Mouse (Mus musculus): ENCODE results near the gene Mcat. TPM values are rescaled to one million over a fixed set of nuclear protein-coding genes. Genes with fewer than 3 reads are reported as not detected.

Gene Mcat
- total RNA-seq, 4 experiments from 2014 or later = 38.4 to 51.7 (median 43.9) TPM

- no peak for DNase-seq
Measured at GRCm38 (mm10) chr15:83534960-83535889, 28.4 kb downstream of the Mcat start.

- DNase-seq = no peak
Measured at GRCm38 (mm10) chr15:83532606-83533005, 31.0 kb downstream of the Mcat start.

- DNase-seq = no peak
Measured at GRCm38 (mm10) chr15:83531961-83532469, 31.6 kb downstream of the Mcat start.

GRCm38 (mm10) chr15:83530688-83531087 lies 32.9 kb downstream of the Mcat start:
- no peak for DNase-seq

GRCm38 (mm10) chr15:83530233-83530632 lies 33.4 kb downstream of the Mcat start:
- DNase-seq = no peak

DNA sequence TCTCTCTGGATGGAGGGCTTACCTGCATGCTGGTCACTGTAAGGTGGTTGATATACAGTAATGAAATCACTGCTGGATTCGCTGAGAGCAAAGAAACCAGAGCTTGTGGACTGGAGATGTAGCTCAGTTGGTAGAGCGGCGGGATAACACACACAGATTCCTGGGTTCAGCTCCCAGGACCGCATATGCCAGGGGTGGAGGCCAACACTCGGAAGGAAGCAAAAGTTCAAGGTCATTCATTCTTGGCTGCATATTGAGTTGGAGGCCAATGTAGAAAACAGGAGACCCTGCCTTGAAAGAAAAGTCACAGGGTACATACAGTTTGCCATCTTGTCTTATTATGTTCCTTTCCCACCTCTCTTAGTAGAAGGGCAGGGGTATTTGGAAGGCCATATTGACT lies 33.8 kb downstream of the Mcat start:
- DNase-seq = no peak

GRCm38 (mm10) chr15:83528892-83529291 lies 34.7 kb downstream of the Mcat start:
- no peak for DNase-seq

DNA sequence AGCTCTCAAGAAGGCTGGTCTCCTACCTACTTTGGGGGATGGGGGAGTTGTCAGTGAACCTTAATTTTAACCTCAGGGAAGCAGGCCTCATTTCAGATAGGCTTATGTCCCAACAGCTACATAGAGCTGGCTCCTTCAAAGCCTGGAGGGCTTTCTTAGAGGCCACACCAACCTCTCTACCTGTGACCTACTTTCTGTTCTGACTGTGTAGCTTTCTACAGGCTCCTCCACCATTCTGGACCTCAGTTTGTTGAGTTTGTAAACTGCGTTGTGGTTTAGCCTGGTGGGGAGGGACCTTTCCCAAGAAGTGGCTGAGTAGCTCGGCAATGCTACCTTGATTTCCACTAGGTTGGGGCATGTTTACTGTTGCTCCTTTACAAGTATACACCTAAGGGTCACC lies 35.8 kb downstream of the Mcat start:
- DNase-seq = no peak

DNA sequence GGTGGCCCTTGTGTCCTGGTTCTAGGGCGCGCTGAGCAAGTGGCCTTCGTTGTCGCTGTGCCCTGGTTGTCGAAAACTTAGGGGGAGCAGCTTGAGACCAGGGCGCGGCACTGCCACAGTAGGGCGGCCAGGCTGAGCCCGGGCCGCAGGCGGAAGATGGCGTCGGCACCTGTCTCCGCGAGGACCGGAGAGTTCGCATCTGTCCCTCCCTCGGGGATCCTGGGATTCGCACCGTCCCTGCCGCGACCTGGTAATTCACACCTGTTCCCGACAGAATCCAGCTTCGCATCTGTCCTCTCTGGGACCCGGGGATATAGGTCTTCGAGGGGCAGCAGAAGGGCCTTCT lies 36.5 kb downstream of the Mcat start:
- no peak for DNase-seq

DNA sequence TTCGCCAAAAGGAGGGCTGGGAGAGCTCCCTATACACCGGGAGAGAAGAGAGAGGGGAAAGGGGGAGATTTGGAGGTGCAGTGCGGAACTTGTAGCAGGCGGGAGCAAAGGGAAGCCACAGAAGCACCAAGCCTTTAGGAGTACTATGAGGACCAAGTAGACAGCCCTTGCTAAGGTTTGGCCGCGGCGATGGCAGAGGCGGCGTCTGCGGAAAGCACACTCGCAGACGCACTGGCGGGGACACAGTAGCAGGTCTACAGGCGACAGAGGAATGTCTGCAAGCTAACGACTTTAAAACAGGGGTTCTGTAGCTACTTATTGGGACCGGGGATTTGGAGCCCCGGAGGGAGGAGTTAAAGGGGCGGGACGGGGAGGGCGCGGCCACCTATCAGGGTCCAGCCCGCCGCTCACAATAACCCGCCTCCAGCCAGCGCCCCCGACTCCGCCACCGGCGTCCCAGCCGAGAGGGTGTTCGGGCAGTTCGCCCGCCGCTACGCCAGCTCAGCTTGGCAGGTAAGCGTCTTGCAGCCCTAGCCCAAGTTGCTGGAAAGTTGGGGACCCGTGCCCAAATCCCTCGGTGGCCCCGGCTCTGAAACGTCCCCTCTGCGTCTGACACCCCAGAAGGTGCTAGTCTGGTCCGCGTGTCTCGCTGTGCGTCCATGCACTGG lies 37.0 kb downstream of the Mcat start, which contains the start of gene Bik:
Gene Bik, plus strand, starts transcription at position 439 of the 668 bp plus-strand sequence.
- DNase-seq = peak; percentile 41

DNA sequence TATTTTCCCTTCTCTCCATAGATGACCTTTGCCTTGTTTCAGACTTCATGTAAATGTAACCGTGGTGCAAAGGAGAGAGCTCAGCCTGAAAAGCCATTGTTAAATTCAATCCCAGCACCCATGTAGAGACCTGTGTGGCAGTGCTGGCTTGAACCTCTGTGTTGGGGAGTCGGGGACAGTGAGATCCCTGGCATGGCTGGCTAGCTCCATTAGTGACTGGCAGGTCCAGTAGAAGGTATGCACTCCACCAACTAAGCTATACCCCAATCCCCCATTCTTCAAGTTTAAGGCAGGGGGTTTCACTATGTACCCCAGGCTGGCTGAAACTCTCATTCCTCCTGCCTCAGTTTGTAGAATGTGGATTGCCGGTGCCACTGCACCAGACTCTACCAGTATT lies 39.3 kb downstream of the Mcat start:
- DNase-seq = no peak

GRCm38 (mm10) chr15:83523638-83524332 lies 39.8 kb downstream of the Mcat start:
- no peak for DNase-seq

GRCm38 (mm10) chr15:83523196-83523595 lies 40.4 kb downstream of the Mcat start:
- peak; percentile 47 for DNase-seq

GRCm38 (mm10) chr15:83520861-83521382 lies 42.7 kb downstream of the Mcat start:
- no peak for DNase-seq

DNA sequence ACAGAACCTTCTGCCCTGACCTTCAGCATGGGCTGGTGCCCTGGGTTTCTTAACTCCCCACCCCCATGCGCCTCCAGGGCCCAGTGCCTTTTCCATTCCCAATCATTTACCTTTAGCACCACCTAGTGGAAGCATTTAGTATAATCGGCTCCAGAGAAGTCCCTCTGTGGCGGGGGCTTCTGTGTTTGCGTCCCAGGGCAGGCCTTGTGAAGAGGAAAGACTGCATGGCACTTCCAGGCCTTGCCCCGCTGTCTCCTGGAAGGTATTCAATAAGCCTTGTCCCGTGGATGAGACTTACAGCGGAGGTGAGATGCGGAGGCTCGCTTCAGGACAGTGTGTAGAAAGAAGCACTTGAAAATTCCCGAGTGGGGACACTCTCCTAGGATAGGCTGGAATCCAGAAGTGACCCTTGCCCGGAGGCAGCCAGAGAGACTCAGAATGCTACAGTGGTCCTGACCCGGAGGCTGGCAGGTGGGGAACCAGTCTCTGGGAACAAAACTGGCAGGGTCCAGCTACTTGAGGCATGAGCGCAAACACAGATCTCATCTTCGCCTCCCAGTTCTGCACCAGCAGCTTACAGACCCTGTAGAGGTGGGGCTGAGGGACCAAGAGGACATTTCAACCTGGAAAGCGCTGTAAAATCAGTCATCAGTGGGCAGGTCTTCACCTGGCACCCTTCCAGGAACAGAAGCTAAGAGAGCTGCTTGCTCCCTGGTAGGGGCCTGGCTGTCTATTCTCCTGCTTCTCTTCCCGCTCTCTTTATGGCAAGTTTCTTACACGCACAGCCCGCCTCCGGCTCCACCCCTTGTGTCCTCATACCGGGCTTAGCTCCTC lies 45.2 kb downstream of the Mcat start:
- no peak for DNase-seq

GRCm38 (mm10) chr15:83515018-83515417 lies 48.6 kb downstream of the Mcat start:
- no peak for DNase-seq

DNA sequence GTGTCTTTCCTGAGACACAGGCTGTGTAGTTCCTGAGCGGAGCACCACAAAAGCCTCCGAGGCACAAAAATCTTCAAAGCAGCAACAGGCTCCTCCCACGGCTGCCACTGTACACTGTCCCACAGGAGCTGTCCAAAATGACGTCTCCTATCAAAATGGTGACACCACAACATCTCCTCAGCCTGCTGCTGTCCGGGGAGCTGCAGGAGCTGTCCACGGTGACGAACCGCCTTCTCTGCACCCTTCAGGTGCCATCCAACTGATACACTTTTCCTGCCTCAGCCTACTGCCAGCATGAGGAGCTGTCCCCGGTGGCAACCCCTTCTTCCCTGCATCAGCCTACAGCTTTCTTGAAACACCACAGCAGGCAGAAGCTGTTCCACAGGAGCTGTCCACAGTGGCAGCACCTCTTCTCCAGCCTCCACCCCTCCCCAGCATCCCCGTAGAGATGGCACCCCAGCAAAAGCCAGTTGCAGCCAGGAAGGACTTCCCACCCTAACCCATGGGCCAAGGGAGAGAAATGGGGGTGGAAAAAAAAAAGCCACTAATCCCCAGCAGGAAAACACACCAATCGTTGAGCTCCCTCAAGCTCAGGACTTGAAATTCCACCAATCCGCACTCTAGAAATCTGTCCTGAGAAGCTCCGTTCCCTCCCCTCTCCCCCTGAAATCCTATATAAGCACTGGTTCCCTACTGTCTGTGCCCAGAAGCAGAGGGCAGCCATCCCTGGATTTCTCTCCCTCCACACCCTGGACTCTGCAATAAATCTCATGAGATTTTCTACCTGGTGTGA lies 50.9 kb downstream of the Mcat start:
- no peak for DNase-seq

DNA sequence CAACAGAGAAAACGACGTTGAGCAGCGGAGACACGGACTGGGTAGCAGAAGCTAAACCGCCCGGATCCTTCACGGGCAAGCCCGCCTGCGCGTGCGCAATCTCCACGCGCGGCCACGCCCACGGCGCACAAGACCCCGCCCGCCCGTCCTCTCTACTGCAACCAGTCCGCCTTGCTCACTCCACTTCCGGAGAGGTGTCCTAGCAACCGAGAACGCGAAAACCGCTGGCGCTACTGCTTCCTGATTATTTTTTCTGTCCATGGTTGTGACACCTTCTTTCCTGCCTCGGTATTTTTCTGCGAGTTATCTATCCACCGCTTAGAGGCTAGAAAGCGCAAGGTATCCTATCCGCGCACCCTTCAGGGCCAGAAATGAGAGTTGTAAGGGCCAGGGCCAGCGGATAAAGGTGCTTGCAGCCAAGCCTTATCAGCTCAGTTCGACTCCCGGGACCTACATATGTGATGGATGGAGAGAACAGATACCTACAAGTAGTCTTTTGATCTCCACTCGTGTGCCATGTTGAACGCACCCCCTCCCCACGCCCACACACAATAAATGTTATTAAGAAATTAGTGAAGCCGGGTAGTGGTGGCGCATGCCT lies 52.7 kb downstream of the Mcat start, which contains the start of gene Ttll1:
Gene Ttll1, minus strand, starts transcription at position 89 of the 601 bp plus-strand sequence.
- peak; percentile 96 for DNase-seq

GRCm38 (mm10) chr15:83509950-83510804 lies 53.4 kb downstream of the Mcat start:
- no peak for DNase-seq
